In the genomic region with DNA sequence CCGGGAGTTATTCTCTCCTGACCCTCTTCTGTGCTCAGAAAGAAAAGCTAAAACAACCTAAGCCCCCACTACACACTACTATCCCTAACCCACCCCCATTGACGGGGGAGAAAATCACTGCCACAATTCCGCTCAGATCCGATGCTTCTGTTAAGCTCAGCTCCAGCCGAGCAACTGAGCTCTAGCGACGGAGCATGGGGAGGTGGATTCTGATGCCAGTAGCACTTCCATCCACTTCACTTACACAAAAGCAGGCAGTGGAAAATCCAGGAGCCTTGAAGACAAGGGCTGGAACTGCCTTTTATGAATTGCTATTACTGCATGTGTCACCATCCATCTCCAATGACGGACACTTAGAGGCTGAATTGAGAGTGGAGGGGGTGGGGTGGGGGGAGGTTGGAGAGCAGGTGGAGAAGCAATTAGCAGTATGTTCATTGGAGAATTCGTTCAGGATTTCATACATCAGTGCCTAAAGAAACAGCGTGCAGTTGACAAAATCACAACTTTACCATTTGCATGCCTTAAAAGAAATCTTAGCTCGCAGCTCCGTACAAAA, we compare ENCODE assay signal across 11 mouse cellular contexts. TPM values are rescaled to one million over a fixed set of nuclear protein-coding genes. Genes with fewer than 3 reads are reported as not detected.
DNase-seq lines count a peak whose midpoint lies in the region; ATAC-seq and TF ChIP-seq lines count a peak whose summit lies in the region.
"Had no signal": no experiment of that assay in that cellular context is flagged by ENCODE, and none has a peak within 500 bp of the region (broad histone marks: within the 10 kb centered on the region; RNA-seq: fewer than 3 reads in every experiment).

No protein-coding gene starts in this region.

- WGBS in neural tube, embryonic 11.5 days = 35% methylated on average over 12 of the region's 12 CpGs
- 65% methylated on average over 12 of the region's 12 CpGs for WGBS in stomach, postnatal 0 days

- no peaks in the 10 kb centered on the region for H3K4me1 ChIP-seq in neural tube, embryonic 11.5 days (ENCODE audit: control insufficient read depth, insufficient read depth, low read length)
- no peaks in the 10 kb centered on the region for H3K4me1 ChIP-seq in stomach, postnatal 0 days (replicated peaks; ENCODE audit: control insufficient read depth, insufficient read depth)

- TF ChIP-seq EP300 in stomach, postnatal 0 days (optimal IDR thresholded peaks at IDR 0.05) = no peak

- TF ChIP-seq CTCF in stomach, postnatal 0 days (IDR thresholded peaks at IDR 0.05; ENCODE audit: low read depth) = no peak

- H3K9me3 ChIP-seq in neural tube, embryonic 11.5 days (ENCODE audit: control insufficient read depth, low read length) = no peaks in the 10 kb centered on the region
- H3K9me3 ChIP-seq in stomach, postnatal 0 days (ENCODE audit: control insufficient read depth, low read length) = no peaks in the 10 kb centered on the region

- ATAC-seq in neural tube, embryonic 11.5 days (ENCODE audit: insufficient read depth, low FRiP score, low TSS enrichment) = no peak; the same call in 1 of the 2 replicates
- no peak for ATAC-seq in stomach, postnatal 0 days (ENCODE audit: low FRiP score, low TSS enrichment)

- intact Hi-C loops in left cerebral cortex, postnatal 4 days (cut with DNase I) = no loop called here

- no peaks in the 10 kb centered on the region for H3K36me3 ChIP-seq in neural tube, embryonic 11.5 days (ENCODE audit: control insufficient read depth, insufficient read depth, low read length)
- no peaks in the 10 kb centered on the region for H3K36me3 ChIP-seq in stomach, postnatal 0 days (ENCODE audit: control insufficient read depth, insufficient read depth, low read length)

- H3K4me2 ChIP-seq in neural tube, embryonic 11.5 days (ENCODE audit: low read depth) = peak overlapping the region; percentile 12; the same call in 1 of the 2 replicates
- H3K4me2 ChIP-seq in stomach, postnatal 0 days (replicated peaks; ENCODE audit: low read depth) = no peak overlapping the region

- no peak overlapping the region for H3K4me3 ChIP-seq in neural tube, embryonic 11.5 days (ENCODE audit: low read depth, low read length)
- no peak overlapping the region for H3K4me3 ChIP-seq in stomach, postnatal 0 days (ENCODE audit: low read depth, low read length)

- no peak overlapping the region for H3K27ac ChIP-seq in neural tube, embryonic 11.5 days (ENCODE audit: low read depth, low read length)
- H3K27ac ChIP-seq in stomach, postnatal 0 days (replicated peaks) = no peak overlapping the region

- no peaks in the 10 kb centered on the region for H3K27me3 ChIP-seq in neural tube, embryonic 11.5 days (ENCODE audit: control insufficient read depth, insufficient read depth, low read length)
- H3K27me3 ChIP-seq in stomach, postnatal 0 days (ENCODE audit: control insufficient read depth, insufficient read depth, low read length) = no peaks in the 10 kb centered on the region

- no peak overlapping the region for H3K9ac ChIP-seq in neural tube, embryonic 11.5 days (ENCODE audit: low read length)
- H3K9ac ChIP-seq in stomach, postnatal 0 days (ENCODE audit: low read length) = no peak overlapping the region

- peak; percentile 15 for DNase-seq in neural tube, embryonic 11.5 days (ENCODE audit: low spot score)
- no peak for DNase-seq in neural tube, embryonic 10.5 days (ENCODE audit: extremely low spot score, low spot score)
- DNase-seq in frontal cortex, adult 2 months (ENCODE audit: extremely low spot score in 1 of 2, low spot score in 1 of 2) = peak; percentile 1 to 40
- peak; percentile 15 for DNase-seq in left cerebral cortex, postnatal 4 days
- DNase-seq in urinary bladder, postnatal 4 days (ENCODE audit: low spot score in 2 of 2) = no peak
- DNase-seq in stomach, postnatal 0 days (ENCODE audit: low spot score) = no peak
- DNase-seq in heart, adult 9 months (ENCODE audit: low spot score in 2 of 2) = no peak
- DNase-seq in gastrocnemius, adult 18-20 months (ENCODE audit: low spot score) = no peak
- DNase-seq: adrenal gland, adult 2 months; lung, postnatal 36 days; spleen, adult 18-20 months had no signal

RNA-seq across cellular contexts. Expression of gene Enox2, which starts 14.5 kb away (rescaled TPM):
- 14.8 and 15.2 TPM in 2 replicates for polyA plus RNA-seq in neural tube, embryonic 11.5 days (2014; fragmentation: Nextera tagmentation; extraction: Ambion mirVana)
- 10.1 and 10.6 TPM in 2 replicates for polyA plus RNA-seq in frontal cortex, adult 2 months (2012; rRNA removed)
- 10 to 100 TPM; 10.2 to 12.3 TPM for total RNA-seq in left cerebral cortex, postnatal 4 days (2021)
- 5.8 and 6.5 TPM in 2 replicates for polyA plus RNA-seq in stomach, postnatal 0 days (2015; fragmentation: Nextera tagmentation; extraction: Ambion mirVana)
- 10 to 100 TPM; 14.2 to 18.9 TPM for total RNA-seq in gastrocnemius, adult 18-20 months (2021)

Comparison
In these comparisons a context has a peak if more than half of its experiments do, and no peak if none do; other contexts are left out.
1. DNase-seq: peak in neural tube, embryonic 11.5 days (single experiment), frontal cortex, adult 2 months (2 of 2) and left cerebral cortex, postnatal 4 days (single experiment); none in neural tube, embryonic 10.5 days (single experiment), urinary bladder, postnatal 4 days (0 of 2), stomach, postnatal 0 days (single experiment), heart, adult 9 months (0 of 2) and gastrocnemius, adult 18-20 months (single experiment).